Mouse (Mus musculus): Measurements from ENCODE around the gene Ago3.

Gene Ago3

GRCm38 (mm10) chr4:126429347-126430079 lies at the start of gene Ago3:
Gene Ago3, minus strand, starts transcription at chr4:126429556.
- DNase-seq (ENCODE audit: low spot score): peak; percentile 86

GRCm38 (mm10) chr4:126473031-126473430 lies 43.7 kb upstream of the Ago3 start:
- DNase-seq (ENCODE audit: low spot score): no peak

GRCm38 (mm10) chr4:126469334-126469733 lies 40.0 kb upstream of the Ago3 start:
- DNase-seq (ENCODE audit: low spot score): no peak

- no peak for DNase-seq (ENCODE audit: low spot score)
These were observed 39.6 kb upstream of the Ago3 start for GRCm38 (mm10) chr4:126468925-126469324.

- peak; percentile 91 for DNase-seq (ENCODE audit: low spot score)
These were observed 39.0 kb upstream of the Ago3 start, which contains the start of gene Ago1 for GRCm38 (mm10) chr4:126468285-126468901. Gene Ago1, minus strand, starts transcription at chr4:126468583.

- no peak for DNase-seq (ENCODE audit: low spot score)
These were observed 38.4 kb upstream of the Ago3 start for GRCm38 (mm10) chr4:126467721-126468284.

GRCm38 (mm10) chr4:126466251-126466750 lies 36.9 kb upstream of the Ago3 start:
- no peak for DNase-seq (ENCODE audit: low spot score)

- no peak for DNase-seq (ENCODE audit: low spot score)
These were observed 36.5 kb upstream of the Ago3 start for GRCm38 (mm10) chr4:126465843-126466242.

GRCm38 (mm10) chr4:126464892-126465235 lies 35.5 kb upstream of the Ago3 start:
- DNase-seq (ENCODE audit: low spot score): no peak

GRCm38 (mm10) chr4:126464189-126464891 lies 35.0 kb upstream of the Ago3 start:
- no peak for DNase-seq (ENCODE audit: low spot score)

- DNase-seq (ENCODE audit: low spot score): no peak
These were observed 26.1 kb upstream of the Ago3 start for GRCm38 (mm10) chr4:126455441-126455840.

GRCm38 (mm10) chr4:126454547-126455254 lies 25.3 kb upstream of the Ago3 start:
- DNase-seq (ENCODE audit: low spot score): no peak

- DNase-seq (ENCODE audit: low spot score): no peak
These were observed 20.9 kb upstream of the Ago3 start for GRCm38 (mm10) chr4:126450268-126450667.

- no peak for DNase-seq (ENCODE audit: low spot score)
These were observed 17.8 kb upstream of the Ago3 start for GRCm38 (mm10) chr4:126447126-126447525.

GRCm38 (mm10) chr4:126444528-126444927 lies 15.2 kb upstream of the Ago3 start:
- DNase-seq (ENCODE audit: low spot score): no peak

GRCm38 (mm10) chr4:126438261-126438660 lies 8.9 kb upstream of the Ago3 start:
- no peak for DNase-seq (ENCODE audit: low spot score)

GRCm38 (mm10) chr4:126436268-126436667 lies 6.9 kb upstream of the Ago3 start:
- DNase-seq (ENCODE audit: low spot score): no peak

- no peak for DNase-seq (ENCODE audit: low spot score)
These were observed 4.7 kb upstream of the Ago3 start for GRCm38 (mm10) chr4:126434094-126434493.

GRCm38 (mm10) chr4:126433175-126433574 lies 3.8 kb upstream of the Ago3 start:
- no peak for DNase-seq (ENCODE audit: low spot score)

- no peak for DNase-seq (ENCODE audit: low spot score)
These were observed 2.4 kb upstream of the Ago3 start for GRCm38 (mm10) chr4:126431746-126432145.

GRCm38 (mm10) chr4:126428682-126429346 lies 542 bp downstream of the Ago3 start:
- DNase-seq (ENCODE audit: low spot score): no peak

All from left cerebral cortex, adult 11 months (tissue).